Mouse (Mus musculus) B cell, adult 2 months (primary cell): ENCODE measurements at regions not wholly inside any gene's neighbourhood (a gene's known extent, or its start where the extent isn't known, plus 50 kb on each side); places are given as distances from the start of the nearest gene placed in this dataset.

Experiments
- DNase-seq, 2 experiments: peaks; one replicate each; pipeline ENCODE4 v3.0.0; 2022

DNA sequence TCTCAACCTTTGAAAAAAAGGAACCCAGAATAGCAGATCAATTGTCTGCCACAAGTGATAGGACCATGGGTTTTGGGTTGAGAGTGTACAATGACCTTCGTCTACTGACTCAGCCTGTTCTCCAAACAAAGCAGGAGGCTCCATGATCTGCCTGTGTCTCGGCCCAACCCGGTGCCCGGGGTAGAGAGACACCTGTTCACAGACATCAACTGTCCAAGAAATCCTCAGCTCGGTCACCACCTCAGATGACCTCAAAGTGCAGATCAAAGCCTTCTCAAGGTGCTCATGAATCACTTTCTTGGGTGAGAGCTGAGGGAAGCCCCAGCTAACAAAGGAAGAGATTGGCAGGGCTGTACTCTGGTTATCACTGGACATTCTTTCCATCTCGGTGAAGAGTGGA lies 108.1 kb upstream of the Ctnnb1 start:
- no peak for DNase-seq

DNA sequence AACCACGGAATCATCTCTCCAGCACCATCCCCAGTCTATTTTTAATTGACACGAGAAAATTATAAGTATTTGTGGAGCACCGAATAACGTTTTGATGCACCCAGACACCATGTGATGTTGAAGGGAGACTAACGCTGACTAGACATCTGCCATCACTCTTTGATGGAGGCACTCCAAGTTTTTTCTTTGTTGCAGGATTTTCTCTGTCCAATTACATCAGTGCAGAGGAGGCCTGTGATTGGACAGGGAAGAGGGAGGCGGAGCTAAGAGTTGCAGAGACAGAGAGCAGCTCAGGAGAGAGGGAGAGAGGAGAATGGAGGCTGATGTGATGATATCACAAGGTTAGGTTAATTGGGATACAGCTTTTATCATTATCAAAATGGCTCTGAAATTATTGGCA lies 105.6 kb upstream of the Ctnnb1 start:
- DNase-seq = no peak

DNA sequence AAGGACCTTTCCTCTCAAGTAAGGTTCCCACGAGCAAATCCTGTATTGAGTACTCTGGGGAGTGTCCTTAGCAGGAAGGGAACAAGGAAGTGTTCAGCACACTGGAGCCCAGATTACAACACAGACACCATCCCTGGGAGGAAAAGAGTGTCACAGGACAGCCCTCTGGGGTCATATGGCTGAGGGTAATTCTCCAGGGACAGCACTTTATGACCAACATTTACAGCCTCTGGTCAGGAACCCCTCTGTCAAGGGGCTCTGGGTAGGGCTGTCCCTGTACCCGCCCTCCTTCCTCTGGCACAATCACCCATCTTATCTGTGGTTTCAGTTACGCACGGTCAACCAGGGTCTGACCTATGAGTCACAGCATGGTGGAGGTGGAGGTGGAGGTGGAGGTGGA lies 102.8 kb upstream of the Ctnnb1 start:
- DNase-seq = no peak

DNA sequence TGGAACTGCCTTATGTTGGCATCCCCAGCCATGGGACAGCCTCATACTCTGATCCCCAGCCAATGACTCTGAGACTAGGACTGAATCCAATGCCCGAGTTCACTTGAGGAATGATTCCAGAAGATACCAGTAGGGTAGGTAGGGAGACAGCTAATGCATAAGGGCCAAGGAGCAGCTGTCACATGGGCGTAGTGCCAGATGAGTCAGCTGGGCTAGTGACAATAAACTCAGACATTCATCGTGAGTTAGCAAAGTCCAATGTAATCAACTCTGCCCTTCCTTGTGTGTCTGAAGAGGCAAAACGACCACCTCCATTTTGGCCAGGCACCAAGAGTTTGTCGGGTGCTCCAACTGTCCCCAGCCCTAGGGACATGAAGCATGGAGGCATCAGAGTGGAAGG lies 98.5 kb upstream of the Ctnnb1 start:
- no peak for DNase-seq

DNA sequence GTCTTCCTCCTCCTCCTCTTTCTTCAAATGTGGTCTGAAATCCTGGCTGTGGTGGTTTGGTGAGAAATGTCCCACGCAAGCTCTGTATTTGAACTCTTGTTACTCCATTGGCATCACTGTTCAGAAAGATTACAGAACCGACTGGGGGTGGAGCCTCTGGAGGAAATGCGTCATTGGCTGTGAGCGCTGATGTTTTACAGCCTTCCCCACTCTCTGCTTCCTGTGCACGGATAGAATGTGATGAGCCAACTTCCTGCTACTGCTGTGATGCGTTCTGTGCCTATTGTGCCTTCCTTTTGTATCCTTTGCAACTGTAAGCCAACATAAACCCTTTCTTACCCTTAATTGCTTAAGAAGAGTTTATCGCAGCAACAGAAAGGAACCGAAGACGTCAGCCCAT lies 94.8 kb upstream of the Ctnnb1 start:
- no peak for DNase-seq

DNA sequence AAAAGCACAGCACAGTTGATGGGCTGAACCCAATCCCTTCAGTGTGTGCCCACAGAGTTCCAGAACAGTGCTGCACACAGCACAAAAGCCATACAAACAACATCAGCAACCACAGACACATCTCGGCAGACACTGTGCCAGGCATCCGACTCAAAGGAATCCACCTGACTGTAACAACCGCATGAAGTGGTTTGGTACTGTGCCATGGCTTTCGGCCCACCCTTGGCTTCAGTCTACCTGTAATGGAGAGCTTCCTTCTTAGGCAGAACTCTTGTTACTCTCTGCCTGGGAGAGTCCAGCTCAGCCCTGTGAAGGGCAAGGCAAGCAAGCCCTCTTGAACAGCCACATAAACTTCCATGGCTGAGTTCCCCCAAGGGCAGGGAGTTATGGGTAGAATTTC lies 93.4 kb upstream of the Ctnnb1 start:
- no peak for DNase-seq

DNA sequence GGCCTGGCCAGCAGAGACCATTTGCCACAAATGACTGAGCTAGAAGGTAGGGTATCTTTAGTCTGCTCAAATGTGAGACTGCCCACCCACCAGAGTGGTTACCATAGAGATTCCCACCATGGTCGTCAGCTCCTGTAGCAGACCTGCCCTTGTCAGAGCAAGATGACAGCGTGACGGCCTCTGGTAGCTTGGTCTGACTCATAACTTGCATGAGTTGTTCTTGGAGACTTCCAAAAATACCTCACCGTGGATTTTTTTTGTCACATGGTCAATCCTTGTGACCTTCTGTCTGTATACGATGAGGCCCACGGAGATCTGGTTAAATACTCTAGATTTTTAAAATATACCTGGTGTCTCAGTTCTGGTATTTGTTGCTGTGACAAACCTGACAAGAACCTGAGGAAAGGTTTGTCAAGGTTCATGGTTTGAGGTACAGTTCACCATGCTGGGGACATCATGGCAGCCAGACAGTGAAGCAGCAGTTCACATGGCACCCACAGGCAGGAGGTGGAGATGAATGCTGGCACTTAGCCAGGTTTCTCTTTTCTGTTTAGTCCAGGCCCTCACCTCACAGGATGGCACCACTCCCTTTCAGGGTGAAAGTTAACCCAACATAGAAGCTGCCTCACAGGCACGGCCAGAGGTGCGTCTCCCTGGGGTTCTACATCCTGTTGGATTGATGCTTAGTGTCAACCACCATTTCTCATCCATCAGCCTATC lies 91.4 kb upstream of the Ctnnb1 start:
- DNase-seq = no peak

DNA sequence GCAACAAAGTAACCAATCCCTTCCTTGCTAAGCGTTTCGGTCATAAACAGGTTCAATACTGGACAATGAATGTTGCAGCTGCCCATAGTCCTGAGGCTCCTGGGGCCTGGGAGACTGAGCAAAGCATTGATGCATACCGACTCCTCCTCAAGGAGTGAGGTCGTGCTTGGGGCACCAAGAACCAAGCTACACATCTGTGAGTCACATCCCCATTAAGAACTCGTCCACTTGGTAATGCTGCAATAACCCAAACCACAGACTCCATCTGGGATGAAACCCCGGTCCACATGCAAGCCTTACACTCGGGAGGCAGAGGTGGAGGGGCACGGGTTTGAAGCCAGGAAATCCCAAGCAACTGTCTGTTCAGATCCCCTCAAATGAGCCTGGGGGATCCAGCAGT lies 85.3 kb upstream of the Ctnnb1 start:
- no peak for DNase-seq

DNA sequence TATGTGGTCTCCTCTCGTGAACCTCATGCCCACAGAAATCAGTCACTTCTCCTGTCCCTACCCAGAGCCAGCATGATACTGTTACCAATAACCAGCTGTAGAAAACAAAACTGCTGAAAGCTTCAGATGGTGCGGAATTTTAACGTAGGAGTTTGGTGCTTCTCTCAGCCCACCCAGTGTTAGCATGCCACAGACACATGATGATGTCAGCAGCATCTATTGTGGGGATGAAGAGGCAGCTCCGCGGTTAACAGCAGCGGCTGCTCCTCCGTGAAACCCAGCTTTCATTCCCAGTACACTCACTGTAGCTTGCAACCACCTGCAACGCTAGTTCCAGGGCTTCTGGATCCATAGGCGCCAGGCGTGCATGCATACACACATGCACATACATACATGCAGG lies 83.5 kb upstream of the Ctnnb1 start:
- DNase-seq = no peak

DNA sequence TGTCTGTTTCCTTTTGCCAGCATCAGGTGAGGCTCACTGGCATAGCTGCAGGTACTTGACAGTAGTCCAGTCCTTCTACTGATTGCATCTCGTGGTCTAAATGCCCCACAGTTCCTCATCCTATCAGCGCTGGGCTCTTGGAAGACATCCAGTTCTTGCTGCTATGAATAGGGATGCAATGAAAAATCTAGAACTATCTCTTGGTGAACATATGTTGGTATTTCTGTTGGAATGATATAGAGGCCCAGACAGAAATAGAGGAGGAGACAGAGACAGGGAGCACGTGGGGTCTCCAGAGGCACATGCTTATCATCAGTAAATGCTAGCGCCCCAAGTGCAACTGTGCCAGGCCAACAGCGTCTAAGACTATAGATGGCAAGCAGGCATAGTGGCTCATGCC lies 81.4 kb upstream of the Ctnnb1 start:
- no peak for DNase-seq

DNA sequence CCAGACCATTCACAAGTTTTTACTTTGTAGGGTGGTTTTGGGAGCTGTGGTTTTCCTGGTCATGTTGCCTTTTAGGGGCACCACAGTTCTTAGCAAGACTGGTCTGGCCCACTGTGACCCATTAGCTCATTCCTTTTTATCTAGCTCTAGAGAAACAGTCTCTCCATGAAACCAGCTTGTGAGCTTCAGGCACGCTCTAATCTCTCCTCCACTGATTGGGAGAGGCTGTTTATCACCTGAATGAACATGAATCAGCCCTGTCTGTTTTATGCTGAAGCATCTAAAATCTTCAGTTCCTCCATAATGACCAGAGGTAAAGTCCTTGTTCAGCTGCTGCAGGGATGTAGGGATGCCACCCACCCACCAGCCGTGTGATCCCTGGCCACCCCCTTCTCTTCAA lies 80.1 kb upstream of the Ctnnb1 start:
- no peak for DNase-seq

DNA sequence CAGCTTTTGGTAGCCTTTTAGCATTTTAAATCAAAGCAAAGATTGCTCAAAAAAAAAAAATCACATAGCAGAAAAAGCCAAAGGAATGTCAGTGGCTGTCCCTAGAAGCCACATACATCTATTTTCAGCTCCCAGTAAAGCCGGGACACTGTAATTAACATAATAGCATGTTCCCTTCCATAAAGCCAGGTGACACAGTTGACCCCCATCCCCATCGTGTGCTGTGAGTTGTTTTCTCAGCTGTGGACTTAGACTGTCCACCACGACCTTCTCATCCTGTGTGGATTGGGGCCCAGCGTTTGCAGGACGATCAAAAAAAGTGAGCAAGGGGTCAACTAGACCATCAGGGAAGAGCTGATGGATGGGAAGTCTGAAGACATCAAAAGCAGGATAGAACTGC lies 78.9 kb upstream of the Ctnnb1 start:
- DNase-seq = no peak

DNA sequence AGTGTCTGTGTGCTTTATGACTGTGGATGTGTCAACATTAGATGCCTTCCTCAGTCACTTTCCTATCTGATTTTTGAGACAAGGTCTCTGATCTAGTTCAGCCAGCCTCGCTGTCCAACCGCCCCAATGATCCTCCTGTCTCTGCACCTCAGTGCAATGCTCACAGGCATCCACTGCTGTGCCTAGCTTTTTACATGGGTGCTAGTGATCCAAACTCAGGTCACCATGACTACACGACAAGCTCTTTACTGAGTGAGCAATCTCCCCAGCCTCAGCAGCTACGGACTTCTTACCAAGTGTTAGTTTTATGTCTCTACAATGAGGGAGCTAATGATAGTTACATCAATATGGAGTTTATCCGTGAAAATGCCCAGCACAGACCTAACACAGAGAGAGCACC lies 77.1 kb upstream of the Ctnnb1 start:
- no peak for DNase-seq

DNA sequence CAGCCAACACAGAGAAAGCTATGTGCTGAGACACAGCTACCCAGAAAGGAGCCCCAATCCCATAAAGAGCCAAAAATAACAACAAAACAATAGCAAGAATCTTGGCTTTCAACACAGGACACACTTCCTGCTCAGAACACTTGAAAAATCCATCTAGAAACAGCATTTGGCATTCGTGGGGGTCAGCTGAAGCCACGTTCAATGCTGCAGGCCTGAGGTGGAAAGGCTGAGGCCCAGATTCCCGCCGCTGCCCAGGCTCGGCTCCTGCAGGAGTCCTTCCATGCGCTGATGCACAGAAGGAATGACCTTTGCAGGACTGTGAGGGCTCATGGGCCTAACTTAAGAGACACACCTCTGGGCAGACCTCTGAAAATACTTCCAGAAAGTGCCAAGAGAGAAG lies 76.4 kb upstream of the Ctnnb1 start:
- no peak for DNase-seq

DNA sequence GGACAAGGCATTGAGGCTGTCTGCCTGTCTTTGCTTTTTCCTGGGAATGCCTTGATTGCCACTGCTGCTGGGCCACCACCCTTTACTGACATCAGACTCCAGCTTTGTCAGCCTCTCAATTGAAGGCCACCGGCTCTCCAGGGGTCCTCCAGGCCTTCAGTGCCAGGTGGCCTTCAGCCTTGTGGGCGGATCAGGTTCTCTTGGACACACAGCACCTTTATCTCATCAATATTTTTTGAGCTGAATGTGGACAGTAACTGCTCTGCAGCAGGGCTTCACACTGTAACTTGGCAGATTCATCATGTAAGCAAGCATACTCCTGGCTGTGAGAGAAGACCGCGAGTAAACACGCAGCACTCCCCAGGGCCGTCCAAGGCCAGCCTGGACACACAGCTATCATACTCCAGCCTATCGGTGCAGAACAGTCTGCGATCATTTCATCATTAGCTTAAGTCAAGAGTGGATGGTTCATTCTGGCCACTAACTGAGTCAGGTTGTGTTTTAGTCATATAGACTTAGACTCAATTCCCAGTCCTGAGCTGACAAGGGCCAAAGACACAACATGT lies 75.9 kb upstream of the Ctnnb1 start:
- no peak for DNase-seq

DNA sequence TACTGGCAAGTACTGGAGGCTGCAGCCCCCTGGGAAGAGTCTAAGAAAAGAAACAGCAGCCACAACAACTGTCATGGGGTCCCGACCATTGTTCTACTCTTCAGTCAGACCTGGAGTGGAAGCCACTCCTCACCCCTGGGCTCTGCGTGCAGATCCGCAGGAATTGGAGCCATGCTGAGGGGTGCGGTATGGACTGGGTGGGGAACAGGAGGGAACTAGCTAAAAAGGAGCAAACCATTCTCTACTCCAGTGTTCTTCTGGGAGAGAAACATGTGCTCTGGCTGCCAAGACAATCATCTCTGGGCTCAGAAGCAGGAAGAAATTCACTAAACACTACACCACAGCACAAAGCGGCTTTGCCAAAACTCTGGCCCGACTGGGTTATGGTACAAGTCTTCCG lies 74.7 kb upstream of the Ctnnb1 start:
- no peak for DNase-seq

DNA sequence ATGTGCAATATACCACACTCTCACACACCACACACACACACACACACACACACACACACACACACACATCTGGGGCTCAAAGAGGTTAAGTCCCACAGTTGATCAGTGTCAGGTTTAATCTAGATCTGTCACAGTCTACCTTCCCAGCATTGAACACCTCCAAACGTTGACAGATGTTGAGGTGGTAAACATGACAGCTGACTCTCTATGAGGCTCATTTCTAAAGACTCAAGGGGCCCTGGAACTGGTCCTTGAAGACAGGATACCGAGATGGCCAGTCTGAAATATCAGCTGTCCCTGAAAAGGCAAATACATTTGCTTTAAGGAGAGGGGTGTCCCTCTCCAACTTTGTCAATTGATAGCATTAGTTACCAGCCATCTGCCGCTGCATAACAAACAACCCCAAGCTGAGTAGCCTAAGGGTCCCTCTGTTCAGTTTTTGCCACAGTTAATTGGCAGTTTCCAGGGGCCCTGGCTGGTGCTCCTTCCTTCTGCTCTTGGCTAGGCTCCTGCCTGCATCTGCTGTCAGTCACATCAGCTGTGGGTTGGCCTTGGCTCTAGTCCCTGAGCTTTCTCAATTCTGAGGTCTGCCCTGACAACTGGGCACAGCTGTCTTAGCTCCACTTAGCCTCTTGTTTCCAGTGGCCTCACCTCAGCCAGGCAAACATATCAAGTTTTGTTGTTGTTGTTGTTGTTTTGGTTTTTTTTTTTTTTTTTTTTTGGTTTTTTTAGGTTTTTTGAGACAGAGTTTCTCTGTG lies 73.5 kb upstream of the Ctnnb1 start:
- DNase-seq = no peak

DNA sequence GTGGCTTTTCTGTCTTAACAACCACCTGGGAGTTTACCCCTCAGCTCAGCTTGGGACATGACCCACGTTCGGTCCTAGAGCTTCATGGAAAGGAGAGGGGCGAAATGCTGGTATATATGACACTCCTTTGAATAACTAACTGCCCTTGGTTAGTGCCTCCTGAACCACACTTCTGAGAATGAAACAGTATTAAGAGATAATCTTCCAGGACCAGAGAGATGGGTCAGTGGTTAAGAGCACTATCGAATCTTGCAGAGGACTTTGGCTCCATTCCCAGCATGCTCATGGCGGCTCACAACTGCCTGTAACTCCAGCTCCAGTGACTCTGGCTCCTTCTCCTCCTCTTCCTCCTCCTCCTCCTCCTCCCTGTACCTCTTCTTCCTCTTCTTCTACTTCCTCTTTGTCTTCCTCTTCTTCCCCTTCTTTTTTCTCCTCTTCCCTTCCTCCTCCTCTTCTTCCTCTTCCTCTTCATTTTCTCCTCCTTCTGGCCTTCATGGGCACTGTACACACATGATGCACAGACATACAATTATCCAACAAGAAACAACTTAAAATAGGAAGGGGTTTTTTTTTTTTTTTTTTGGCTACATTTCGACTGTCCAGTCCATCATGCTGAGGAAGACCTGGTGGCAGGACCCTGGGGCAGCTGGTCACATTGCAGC lies 71.0 kb upstream of the Ctnnb1 start:
- no peak for DNase-seq

DNA sequence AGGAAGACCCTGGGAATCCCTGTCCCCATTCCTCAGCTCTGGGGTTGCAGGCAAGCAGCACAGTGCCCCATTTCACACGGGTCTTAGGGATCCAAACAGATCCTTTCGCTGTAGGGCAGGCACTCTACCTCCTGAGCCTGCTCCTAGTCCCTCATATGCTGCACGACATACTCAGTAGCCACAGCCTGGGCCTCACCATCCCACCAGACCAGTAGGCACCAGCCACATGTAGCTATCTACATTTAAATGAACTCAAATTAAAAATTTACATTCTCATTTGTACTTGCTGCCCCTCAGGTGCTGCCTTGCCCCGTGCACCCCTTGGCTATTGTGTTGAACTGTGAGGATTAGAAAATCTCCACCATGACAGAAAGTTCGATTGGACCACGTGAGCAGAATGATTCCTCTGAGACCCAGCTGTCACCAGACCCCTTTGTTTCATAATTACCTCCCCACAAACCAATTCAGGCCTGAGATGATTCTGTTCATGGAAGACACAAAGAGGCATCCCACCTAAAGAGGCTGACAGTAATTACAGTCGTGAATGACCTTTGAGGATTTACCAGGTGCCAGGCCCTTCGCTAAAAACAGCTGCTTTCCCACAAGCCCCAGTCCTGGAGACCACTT lies 67.9 kb upstream of the Ctnnb1 start:
- DNase-seq = no peak

DNA sequence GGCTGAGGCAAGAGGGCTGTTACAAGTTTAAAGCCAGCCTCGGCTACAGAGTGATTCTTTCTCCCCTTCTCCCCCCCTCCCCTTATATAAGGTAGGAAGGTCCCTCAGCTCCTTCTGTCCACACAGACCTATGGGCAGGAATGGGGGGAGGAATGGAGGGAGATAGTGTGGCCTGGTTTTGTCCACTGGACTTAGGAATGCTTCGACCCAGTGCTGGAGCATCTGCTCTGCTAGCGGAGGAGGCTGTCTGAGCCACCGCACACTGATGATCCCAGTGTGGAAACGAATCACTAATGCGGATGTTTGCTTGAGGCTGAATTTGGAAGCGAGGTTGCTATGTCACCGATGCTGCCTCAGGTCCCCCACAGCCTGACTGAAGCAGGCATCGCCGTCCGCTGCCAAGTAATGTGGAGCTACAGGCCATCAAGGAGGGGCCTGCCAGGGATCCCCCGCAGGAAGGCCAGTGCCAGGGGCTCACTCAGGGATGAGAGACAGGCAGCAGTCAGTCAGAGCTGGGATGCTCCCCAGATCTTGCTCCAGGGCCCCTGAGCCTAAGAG lies 67.1 kb upstream of the Ctnnb1 start:
- DNase-seq = no peak

DNA sequence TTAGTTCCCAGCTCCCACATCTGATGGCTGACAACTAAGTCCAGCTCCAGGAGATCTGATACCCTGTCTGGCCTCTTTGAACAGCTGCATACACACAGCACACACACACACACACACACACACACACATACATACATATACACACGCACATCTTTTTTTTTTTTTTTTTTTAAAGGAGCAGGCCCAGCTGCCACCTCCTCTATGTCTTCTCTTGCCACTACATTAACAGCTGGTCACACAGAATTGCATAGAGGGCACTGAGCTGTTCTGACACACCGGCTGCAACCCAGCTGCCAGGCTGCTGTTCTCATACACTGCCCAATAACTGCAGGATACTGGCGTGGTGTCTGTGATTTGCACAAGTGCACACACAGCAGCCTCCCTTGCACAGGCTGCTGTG lies 64.6 kb upstream of the Ctnnb1 start:
- no peak for DNase-seq

DNA sequence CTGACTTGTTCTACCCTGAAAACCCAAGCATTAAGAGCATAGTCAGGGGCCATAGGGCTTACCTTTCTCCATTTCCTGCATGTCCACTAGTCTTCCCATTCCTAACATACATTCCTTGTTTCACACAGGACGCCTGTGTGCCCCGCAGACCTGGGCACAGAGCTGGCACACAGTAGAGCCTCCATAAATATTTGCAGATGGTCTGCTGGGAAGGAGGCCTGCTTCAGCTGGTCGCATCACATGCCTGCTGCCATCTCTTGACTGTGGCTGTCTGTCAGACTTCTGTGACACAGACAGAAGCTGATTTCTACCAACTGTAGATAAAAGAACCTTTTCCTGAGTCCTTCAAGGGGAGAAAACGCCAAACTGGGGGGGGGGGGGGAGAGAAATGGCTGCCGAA lies 62.8 kb upstream of the Ctnnb1 start:
- no peak for DNase-seq

DNA sequence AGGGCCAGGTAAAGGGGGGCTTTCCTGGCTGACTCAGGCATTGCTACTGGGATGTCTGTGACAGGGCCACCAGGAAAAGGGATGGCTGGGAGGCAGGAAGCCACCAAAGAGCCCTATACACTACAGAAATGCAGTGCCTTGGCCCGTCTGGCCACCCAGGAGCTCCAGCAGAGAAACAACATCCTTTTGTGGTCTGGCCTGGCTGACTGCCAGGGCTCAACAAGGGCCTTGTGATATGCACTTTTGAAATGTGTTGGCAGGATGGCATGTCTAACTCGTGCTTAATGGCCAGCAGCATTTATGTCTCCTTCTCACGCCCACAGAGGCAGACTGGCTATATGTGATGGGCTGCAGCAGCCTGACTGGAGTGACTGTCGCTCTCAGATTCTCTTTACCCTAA lies 62.3 kb upstream of the Ctnnb1 start:
- DNase-seq = no peak
